Mouse (Mus musculus): ENCODE data around the gene Katnal1.
A peak's percentile ranks its signal among the peaks of the same experiment; 100 is the strongest.

Gene Katnal1

DNA sequence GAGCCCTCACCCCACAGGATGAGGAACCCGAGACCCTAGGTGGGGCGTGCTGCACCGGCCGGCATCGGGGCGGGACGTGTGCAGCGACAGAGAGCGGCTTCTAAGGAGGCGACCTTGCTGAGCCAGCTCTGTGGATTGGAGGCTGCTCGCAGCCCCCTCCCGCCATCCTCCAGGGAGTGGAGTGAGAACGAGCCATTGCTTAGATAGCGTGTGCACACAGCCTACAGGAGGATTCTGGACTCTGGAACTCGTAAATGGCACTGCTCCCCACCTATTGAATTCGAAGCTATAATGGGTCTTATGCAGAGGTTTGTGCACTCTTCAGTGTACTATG, at the start of gene Katnal1:
Gene Katnal1 (minus strand): TSS at position 205 of the 334 bp plus-strand sequence.
- DNase-seq, result no peak

DNA sequence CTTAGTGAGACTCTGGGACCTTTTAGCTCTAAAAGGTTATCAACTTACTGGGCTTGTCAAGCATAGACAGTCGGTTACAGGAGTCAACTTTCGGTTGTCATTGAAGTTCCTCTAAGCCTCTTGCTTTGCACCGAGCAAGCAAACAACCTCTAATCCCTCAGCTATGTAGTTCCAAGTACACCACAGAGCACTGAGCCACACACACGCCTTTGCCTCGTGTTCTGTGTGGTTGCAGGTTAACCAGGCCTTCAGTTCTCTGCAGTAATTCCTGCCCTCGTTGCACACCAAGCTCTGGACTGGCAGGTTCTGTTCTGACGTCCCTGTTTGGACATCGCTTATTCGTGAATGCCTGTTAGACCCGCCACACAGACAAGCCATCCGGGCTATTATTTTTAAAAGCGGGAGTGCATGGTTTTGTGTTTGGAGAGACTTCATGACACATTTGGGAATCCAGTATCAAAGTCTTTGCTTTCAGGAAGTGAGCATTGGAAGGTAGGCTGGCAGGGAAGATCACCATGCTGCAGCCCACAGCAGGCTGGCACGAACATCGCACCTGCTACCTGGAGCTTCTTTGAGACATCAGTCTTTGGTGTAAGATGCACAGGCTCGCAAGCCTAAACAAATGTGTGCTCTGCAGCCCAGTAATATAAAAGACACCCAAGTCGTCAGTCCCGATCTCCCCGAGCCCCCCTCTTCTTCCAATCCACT, 49.5 kb upstream of the Katnal1 start:
- DNase-seq, result no peak

DNA sequence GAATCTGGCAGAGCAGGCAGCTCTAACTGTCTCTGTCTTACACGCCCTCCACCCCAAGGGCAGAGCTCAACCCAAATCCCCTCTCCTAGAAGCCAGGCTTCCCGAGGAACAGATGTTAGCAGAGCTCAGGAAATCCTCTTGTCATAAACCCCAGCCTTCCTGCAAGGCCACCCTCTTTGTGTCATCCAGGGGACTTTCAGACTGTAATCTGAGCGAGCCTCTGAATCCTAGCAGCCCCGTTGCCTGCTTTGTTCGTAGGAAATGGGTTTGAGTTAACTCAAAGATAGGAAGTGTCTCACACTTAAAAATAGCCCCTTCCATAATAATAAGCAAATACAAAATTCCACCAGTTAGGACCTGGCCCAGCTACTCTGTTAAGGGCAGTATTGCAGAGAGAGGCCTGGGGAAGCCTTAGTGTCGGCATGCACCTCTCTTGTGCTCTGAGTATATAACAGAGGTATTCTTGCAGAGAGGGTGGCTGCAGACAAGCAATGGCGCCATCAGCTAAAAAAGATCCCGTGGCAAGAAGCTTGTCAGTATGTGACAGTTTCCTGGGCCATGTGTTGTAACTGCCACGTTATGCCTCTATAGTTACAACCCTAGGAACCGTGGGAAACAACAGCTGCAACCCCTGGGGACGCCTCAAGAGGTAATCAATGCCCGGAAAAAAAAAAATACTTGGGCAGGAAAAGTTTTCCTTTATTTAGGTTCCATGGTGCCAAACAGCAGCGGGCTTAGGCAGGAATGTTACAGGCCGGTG, 48.8 kb upstream of the Katnal1 start:
- DNase-seq, result peak; percentile 67

DNA sequence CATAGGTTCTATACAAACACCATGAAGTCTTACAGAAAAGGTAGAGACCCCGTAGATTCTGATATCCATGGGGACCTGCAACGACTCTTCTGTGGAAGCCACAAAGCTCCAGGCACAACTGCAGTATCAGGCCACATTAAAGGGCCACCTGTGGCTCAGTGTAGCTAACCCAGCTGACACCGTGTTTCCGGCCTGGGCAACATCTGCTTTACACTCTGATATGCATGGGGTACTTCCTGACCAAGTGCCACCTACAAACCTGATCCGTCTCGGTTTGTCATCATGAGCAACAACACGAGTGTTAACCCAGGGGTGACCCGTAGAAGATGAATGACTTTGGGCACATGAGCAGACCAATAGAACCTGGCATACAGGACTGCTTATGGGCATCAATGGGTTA, 47.8 kb upstream of the Katnal1 start:
- no peak for DNase-seq

DNA sequence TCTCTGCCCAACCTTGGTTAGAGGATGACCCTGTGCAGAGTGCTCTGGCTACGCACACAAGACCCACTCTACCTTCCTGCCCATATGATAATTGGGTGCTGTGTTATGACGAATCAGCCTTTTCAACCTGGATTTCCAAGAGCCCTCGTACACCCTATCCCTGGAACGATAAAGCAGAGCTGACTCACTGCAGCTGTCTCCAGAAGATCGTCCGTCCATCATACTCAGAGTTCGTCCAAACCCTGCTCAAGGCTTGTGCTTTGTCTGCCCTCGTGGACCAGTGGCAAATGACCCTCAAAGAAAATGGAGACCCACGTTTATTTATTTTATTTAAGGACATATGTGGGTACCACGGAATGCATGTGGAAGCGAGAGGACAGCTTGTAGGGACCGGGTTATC, 45.9 kb upstream of the Katnal1 start:
- DNase-seq, result no peak

DNA sequence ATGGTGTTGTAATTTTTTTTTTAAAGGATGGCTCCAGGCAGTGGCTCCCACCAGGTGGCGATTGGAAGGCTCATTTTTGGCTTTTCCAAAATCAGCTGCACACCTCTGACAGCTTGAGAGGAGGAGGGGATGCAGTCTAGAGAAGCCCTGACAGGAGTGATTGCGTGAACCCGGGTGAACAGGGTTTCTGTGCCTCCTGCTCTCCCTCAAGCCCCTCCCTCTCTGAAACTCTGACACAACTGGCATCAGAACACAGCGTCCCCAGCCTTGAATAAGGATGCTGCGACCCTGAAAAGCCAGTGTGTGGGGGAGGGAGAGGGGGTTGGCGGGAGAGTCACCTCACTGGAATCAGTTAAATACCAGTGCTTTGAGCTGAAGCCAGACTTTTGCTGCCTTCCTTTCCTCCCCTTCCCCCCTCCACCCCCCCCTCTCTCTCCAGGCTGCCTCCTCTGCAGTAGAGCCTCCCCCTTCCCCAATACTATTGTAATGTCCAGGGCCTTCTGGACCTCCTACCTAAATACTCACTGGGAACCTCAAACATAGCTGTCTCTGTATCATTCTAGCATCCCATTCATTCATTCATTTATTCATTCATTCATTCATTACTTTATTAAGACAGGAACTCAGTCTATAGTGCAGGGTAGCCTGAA, 44.0 kb upstream of the Katnal1 start:
- no peak for DNase-seq

DNA sequence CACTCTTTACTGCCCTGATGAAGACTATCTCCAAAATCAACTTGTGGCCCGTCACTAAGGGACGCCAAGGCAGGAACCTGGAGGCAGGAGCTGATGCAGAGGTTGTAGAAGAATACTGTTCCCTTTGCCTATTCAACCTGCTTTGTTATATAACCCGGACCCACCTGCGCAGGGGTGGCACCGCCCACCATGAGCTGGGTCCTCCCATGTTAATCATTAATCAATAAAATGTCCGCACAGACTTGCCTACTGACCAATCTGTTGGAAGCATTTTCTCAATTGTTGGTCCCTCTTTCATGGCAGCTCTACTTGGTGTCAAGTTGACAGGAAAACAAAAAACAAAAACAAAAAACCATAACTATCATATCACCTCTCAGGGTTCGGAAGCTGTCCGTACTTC, 43.0 kb upstream of the Katnal1 start:
- DNase-seq, result no peak

DNA sequence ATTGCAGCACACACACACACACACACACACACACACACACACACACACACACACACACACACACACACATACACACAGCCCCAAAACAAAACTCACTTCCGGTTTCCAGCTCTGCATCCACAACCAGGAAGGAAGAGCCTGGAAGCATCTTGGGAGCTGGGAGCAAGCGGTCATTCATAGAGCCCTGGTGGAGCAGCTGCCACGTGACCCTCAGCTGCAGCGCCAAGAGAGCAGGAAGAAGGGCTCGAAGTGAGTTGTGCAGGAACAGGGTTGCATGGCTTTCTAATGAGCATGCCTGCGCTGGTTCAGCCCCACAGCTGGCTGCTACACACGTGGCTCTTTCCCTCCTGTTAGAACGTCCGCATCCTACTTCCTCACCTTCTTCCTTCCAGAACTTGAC, 40.5 kb upstream of the Katnal1 start:
- DNase-seq, result no peak

DNA sequence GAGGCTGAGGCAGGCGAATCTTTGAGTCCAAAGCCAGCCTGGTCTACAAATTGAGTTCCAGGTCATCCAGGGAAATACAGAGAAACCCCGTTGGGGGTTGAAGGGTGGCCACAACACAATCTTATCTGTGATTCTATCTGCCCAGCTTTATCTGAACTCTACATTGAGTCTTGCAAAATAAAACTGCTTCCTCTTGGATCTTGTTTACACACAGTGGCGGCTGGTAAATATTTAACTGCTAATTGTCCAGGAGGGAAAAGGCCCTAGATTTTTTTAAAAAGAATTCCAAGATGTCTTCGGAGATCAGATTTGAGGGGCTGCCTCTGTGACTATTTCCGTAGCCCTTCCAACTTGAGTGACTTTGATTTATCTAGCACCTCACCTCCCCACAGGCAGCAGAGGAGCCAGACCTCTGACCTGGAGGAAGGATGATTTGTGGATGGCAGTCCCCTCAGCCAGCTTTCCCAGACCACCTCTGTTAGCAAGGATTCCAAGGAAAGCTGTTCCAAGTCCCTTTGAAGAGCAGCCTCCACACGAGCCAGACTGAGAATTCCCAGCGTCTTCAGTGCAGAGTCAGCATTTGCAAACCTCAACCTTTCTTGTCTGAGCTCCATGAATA, 39.9 kb upstream of the Katnal1 start:
- DNase-seq, result no peak

DNA sequence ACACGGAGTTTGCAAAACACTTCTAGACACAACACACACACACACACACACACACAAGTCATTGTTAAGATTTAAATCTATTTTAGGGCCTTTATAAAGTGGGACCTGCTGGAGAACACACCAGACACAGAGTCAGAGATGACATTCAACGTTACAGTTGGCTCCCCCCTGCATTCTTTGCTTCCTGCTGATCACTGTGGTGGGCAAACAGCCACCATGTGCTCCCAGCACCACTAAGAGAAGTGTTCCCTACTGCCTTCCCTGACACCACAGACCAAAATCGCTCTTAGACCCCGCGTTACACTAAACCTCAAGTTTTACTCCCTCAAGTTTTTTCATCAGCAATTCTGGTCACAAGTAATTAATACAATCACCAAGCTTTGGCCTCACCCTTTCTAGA, 39.1 kb upstream of the Katnal1 start:
- DNase-seq, result no peak

DNA sequence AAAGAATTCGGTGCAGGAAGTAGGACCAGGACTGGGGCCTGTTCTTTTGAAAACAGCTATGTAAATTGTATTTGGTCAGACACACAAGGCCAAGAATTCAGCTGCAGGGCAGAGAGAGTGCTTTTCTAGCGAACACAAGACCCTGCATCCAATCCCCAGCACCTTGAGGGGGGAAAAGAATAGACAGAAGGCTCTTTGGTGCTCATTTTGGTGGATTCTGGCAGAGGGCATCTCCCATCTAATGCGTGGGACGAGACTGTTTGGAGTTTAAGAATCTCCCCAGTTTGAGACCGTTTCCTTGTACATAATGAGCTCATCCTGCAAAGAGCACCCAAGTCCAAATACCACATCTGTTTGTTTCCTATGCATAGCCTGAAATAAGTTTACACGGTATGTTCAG, 37.3 kb upstream of the Katnal1 start:
- DNase-seq, result no peak

DNA sequence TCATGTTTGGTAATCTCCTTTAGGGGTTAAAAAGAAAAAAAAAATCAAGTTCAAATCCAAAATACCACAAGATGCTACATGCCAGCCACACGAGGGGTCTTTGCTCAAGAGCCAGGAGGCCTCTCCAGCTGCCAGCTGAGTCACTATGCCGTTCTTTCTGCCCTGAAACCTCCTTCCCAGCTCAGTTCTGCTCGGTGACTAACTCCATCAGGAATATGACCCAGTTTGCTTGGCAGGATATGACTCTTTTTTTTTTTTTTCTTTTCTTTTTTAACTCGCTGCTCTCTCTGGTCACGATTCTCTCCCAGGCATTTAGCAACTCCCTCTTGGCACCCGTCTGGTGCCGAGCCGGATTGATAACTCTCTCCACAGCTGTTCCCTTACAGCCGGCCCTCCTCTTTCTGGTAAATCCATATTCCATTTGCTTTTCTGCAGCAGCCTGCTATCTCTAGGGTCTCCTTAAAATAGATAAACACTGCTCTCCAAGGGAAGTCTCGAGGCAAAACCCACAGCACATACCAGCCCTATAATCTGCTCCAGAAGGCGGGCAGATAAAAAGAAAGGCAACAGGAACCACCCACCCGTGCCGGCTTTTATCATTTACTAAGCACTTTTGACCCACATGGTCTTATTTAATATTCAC, 36.7 kb upstream of the Katnal1 start:
- DNase-seq, result peak; percentile 29

DNA sequence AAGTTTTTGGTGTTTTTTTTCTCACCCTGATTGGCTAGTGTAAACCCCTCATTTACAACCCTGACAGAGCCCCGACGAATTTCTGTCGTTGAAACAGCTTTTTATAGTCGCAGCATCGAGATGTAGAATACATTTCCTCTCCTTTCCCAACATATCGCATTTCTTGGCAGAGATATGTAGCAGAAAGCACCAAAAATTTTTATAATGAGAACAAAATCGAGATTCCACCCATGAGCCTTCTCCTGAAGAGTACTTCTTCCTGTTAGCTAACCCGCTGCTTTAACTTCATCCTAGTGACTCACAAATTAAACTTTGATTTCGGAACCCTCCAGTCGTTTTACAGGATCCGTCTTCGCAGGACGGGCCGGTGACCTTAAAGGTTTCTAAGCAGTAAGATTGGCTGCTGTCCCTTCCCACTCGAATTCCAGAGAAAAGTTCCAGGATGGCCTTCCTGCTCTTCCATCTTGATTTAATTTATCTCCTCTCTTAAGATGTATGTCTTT, 36.0 kb upstream of the Katnal1 start:
- DNase-seq, result no peak

DNA sequence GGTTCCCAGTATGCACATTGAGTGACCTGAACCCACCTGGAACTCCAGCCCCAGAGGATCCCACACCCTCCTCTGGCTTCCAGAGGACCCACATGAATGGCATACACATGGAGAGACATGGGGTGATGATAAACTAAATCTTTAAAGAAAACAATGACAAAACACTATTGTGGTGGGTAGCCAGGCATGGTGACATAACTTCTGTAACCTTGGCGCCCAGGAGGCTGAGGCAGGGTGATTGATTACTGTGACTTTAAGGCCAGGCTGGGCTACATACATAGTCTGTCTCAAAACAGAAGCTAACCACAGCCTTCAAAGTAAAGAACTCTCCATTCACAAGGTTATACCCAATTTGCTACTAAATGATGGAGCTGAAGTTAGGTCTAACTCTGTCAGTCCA, 35.1 kb upstream of the Katnal1 start:
- no peak for DNase-seq

DNA sequence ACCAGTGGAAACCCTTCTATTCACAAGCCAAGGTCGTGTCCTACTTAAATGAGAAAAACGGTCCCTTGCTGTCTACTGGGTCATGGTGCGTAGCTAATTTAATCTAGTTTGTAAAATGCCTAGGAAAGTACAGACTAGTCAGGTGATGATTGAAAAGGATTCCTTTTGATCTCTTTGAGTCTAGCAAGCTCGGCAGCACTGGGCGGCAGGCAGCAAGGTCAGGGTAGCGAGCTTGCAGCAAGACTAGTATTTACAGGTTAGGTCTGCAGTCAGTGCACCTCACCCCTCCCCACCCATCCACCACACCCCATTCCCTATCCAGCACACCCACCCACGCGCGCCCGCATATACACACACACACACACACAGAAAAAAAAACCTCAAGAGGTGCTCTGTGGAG, 31.1 kb upstream of the Katnal1 start:
- no peak for DNase-seq

DNA sequence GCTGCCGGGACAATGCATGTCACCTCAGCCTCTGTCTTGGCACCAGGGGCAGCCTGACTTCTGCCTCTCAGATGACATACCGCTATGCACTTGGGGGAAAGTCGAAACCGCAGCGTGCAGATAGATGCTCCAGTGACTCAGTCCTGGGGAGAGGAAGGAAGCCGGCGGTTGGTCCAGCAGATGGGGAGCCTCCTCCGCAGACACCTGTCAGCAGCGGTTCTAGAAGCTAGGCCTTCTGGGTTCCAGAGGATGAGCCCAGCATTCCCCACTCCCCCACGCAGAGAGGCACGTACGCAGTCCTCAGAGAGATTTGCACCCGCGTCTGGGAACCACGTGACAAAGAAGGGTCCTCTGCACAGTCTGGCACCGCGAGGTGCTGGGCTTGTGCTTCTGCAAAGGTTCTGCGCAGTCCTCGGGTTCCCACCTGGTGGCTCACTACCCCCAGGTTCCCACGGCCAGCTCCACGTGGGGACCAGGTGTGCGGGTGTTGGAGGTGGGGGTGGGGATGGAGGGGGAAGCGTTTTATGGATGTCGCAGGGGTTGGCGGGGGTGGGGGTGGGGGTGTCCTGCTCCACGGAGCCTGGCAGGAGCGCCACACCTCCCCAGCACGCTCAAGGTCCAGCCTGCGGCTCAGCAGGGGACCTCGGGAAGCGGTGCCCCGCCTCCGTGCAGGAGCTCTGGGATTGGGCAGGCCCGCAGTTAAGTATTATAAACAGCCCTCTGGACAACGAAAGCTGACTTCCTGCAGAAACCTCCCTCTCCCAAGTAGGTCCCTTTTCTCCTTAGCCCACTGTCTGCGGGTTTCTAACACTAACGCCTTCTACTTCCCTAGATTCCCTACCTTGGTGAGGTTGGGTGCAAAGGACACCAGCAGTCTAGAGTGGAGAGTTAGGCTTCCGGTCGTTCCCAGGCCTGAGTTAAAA, 30.2 kb upstream of the Katnal1 start:
- DNase-seq, result peak; percentile 76

DNA sequence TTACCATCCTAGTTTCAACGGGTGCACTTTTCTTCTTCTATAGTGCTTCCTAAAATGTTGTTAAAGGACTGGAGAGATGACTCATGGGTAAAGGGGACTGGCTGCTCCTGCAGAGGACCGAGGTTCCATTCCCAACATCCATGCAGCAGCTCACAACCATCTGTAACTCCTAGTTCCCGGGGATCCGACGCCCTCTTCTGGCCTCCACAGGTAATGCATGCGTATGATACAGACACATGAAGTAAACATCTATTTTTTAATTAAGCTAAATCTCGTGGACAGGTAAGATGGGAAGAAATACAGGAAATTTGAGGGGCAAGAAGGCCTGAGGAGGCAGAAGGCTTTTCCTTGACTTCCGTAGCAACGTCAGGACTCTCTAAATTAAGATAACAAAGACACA, 29.2 kb upstream of the Katnal1 start:
- no peak for DNase-seq

DNA sequence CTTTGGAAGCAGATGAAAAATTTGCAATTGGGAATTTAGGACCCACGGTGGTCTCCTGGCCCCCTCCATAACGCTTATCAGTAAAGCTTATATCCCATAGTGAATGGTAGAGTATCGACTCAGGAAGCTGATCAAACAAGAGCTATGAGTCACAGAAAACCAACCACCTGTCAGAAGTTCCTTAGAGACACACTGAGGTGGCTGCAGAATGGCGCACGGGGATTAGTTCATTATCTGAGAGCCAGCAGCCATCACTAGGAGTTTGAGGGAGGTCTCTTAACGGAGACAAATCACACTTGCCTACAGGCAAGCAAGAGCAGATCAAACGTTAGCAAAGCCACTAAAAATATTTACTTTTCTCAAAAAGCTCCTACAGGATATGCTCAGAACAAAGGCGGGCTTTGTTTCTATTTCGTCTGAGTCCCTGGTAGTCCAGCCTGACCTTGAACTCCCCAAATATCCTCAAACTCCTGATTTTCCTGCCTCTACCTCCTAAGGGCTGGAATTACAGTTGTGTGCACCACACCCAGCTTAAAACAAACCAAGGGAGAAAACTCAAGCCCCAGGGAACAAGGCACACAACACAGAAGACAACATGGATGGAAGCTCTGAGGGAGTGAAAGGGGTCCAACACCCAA, 27.9 kb upstream of the Katnal1 start:
- DNase-seq, result peak; percentile 33

DNA sequence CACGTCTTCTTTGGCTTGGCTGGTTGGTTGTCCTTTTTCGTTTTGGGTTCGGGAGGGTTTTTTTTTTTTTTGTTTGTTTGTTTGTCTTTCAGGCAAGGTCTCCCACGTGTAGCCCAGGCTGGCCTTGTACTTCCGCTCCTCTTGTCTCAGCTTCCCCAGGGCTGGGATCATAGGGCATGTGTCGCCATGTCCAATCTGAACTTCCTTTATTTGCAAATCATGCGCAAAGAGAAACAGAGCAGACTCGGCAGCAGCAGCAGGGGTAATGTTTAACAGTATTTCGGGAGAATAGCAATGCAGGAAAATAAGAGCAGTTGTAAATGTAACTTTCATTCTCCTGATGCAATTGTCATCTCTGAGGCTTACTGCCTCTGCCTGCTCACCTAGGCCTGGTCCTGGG, 27.0 kb upstream of the Katnal1 start:
- no peak for DNase-seq

DNA sequence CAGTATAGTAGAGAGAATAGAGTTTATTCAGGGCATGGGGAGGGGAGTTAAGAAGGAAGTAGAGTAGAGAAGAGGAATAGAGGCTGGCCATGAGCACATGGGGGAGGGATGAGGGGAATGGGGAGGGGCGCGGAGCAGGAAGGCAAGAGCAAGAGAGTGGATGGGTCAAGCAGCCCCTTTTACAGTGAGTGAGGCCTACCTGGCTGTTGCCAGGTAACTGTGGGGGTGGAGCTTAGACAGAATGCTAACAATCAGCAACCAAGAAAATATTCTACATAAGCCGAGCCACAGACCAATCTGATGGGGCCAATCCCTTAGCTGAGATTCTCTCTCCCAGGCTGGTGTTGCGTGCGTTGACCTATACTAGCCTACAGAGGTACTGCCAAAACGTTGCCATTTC, 26.5 kb upstream of the Katnal1 start:
- no peak for DNase-seq

DNA sequence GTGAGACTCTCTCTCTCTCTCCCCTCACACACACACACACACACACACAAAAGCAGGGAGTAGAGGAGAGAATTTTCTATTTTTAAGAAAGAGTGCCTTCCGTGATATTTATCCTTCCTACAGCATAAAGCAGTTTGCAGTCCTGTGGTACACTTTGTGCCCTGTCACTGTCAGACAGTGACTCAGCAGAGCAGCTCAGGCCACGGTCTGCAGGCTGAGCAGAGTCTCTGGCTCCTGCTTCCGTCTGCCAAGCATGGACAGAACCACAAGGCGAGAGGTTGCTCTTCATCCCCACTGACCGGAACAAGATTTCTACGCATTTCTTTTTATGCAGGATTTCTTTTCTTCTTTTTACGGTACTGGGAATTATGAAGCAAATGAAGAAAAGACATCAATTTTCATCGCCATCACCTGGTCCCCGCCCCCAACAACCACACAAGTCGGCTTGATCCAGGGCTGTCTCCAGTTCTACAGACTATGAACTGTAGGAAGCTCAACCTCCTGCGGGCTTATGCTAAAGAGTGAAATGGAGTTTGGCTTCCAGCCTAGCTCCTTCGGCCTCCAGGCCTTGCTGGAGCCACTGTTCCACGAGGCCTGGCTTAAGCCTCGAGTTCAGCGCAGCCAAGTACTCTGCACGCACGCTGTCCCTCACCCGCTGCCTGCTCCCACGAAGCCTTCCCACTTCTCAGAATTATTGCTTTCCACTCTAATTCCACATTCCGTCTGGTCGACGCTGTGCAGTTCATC, 25.4 kb upstream of the Katnal1 start:
- DNase-seq, result no peak

Measured in embryo, embryonic 11 days (tissue).